Mouse (Mus musculus): ENCODE data around the gene Phlda1. TPM values are rescaled to one million over a fixed set of nuclear protein-coding genes. Genes with fewer than 3 reads are reported as not detected.

The Phlda1 gene
- polyA plus RNA-seq, 1 experiment: 12.6 TPM

GRCm38 (mm10) chr10:111465409-111465808 is 40.7 kb upstream of the Phlda1 start:
- no peaks in the 10 kb centered on the region for H3K27me3 ChIP-seq (ENCODE audit: control insufficient read depth, insufficient read depth, low read length, poor library complexity, severe bottlenecking)
- TF ChIP-seq POLR2A (IDR thresholded peaks at IDR 0.05; ENCODE audit: insufficient read depth, low read length): no peak
- TF ChIP-seq EP300 (IDR thresholded peaks at IDR 0.05; ENCODE audit: insufficient read depth, low read depth, low read length): no peak
- TF ChIP-seq CTCF (IDR thresholded peaks at IDR 0.05; ENCODE audit: low read depth, low read length): no peak
- H3K27ac ChIP-seq (ENCODE audit: insufficient read depth, low read length): no peak overlapping the region
- H3K4me1 ChIP-seq (ENCODE audit: control insufficient read depth, insufficient read depth, low read length): no peaks in the 10 kb centered on the region
- no peaks in the 10 kb centered on the region for H3K9me3 ChIP-seq (replicated peaks; ENCODE audit: control insufficient read depth, insufficient read depth, low read length, poor library complexity, severe bottlenecking)
- no peak overlapping the region for H3K9ac ChIP-seq (ENCODE audit: low read depth, poor library complexity, severe bottlenecking)
- no peak overlapping the region for H3K4me3 ChIP-seq (ENCODE audit: low read depth, low read length)
- H3K36me3 ChIP-seq (ENCODE audit: control insufficient read depth, insufficient read depth, low read length, poor library complexity, severe bottlenecking): no peaks in the 10 kb centered on the region

GRCm38 (mm10) chr10:111471166-111471565 is 34.9 kb upstream of the Phlda1 start:
- Histone ChIP-seq H3K36me3 (ENCODE audit: control insufficient read depth, insufficient read depth, low read length, poor library complexity, severe bottlenecking) (peaks cover 3% of the 10 kb centered on the region; the same call in 1 of the 2 replicates), H3K4me1 (ENCODE audit: control insufficient read depth, insufficient read depth, low read length) (no peaks in the 10 kb centered on the region), H3K27ac (ENCODE audit: insufficient read depth, low read length) (no peak overlapping the region), H3K9me3 (replicated peaks; ENCODE audit: control insufficient read depth, insufficient read depth, low read length, poor library complexity, severe bottlenecking) (no peaks in the 10 kb centered on the region), H3K27me3 (ENCODE audit: control insufficient read depth, insufficient read depth, low read length, poor library complexity, severe bottlenecking) (no peaks in the 10 kb centered on the region), H3K9ac (ENCODE audit: low read depth, poor library complexity, severe bottlenecking) (no peak overlapping the region), H3K4me3 (ENCODE audit: low read depth, low read length) (no peak overlapping the region)
- TF ChIP-seq POLR2A (IDR thresholded peaks at IDR 0.05; ENCODE audit: insufficient read depth, low read length): no peak

GRCm38 (mm10) chr10:111472686-111473510 is 33.2 kb upstream of the Phlda1 start, which contains the start of gene Nap1l1:
Gene Nap1l1 (plus strand): TSS chr10:111473223.
- Histone ChIP-seq H3K4me1 (ENCODE audit: control insufficient read depth, insufficient read depth, low read length) (peaks cover 2% of the 10 kb centered on the region), H3K27me3 (ENCODE audit: control insufficient read depth, insufficient read depth, low read length, poor library complexity, severe bottlenecking) (no peaks in the 10 kb centered on the region), H3K9ac (ENCODE audit: low read depth, poor library complexity, severe bottlenecking) (peak within 1 kb of the TSS; percentile 98), H3K27ac (ENCODE audit: insufficient read depth, low read length) (peak within 1 kb of the TSS; percentile 45), H3K36me3 (ENCODE audit: control insufficient read depth, insufficient read depth, low read length, poor library complexity, severe bottlenecking) (peaks cover 9% of the 10 kb centered on the region), H3K4me3 (ENCODE audit: low read depth, low read length) (peak within 1 kb of the TSS; percentile 90), H3K9me3 (replicated peaks; ENCODE audit: control insufficient read depth, insufficient read depth, low read length, poor library complexity, severe bottlenecking) (no peaks in the 10 kb centered on the region)
- TF ChIP-seq POLR2A (IDR thresholded peaks at IDR 0.05; ENCODE audit: insufficient read depth, low read length) (no peak), CTCF (IDR thresholded peaks at IDR 0.05; ENCODE audit: low read depth, low read length) (no peak), EP300 (IDR thresholded peaks at IDR 0.05; ENCODE audit: insufficient read depth, low read depth, low read length) (no peak)

- peak overlapping the region; percentile 98 for H3K9ac ChIP-seq (ENCODE audit: low read depth, poor library complexity, severe bottlenecking)
- peaks cover 2% of the 10 kb centered on the region for H3K4me1 ChIP-seq (ENCODE audit: control insufficient read depth, insufficient read depth, low read length)
- H3K4me3 ChIP-seq (ENCODE audit: low read depth, low read length): peak overlapping the region; percentile 90
- no peak for TF ChIP-seq CTCF (IDR thresholded peaks at IDR 0.05; ENCODE audit: low read depth, low read length)
- no peak for TF ChIP-seq EP300 (IDR thresholded peaks at IDR 0.05; ENCODE audit: insufficient read depth, low read depth, low read length)
- no peak for TF ChIP-seq POLR2A (IDR thresholded peaks at IDR 0.05; ENCODE audit: insufficient read depth, low read length)
- peaks cover 9% of the 10 kb centered on the region for H3K36me3 ChIP-seq (ENCODE audit: control insufficient read depth, insufficient read depth, low read length, poor library complexity, severe bottlenecking)
- peak overlapping the region; percentile 45 for H3K27ac ChIP-seq (ENCODE audit: insufficient read depth, low read length)
- no peaks in the 10 kb centered on the region for H3K27me3 ChIP-seq (ENCODE audit: control insufficient read depth, insufficient read depth, low read length, poor library complexity, severe bottlenecking)
- no peaks in the 10 kb centered on the region for H3K9me3 ChIP-seq (replicated peaks; ENCODE audit: control insufficient read depth, insufficient read depth, low read length, poor library complexity, severe bottlenecking)
Observed at GRCm38 (mm10) chr10:111473511-111474371, 32.3 kb upstream of the Phlda1 start.

- Histone ChIP-seq H3K36me3 (ENCODE audit: control insufficient read depth, insufficient read depth, low read length, poor library complexity, severe bottlenecking) (peaks cover 16% of the 10 kb centered on the region), H3K4me1 (ENCODE audit: control insufficient read depth, insufficient read depth, low read length) (peaks cover 8% of the 10 kb centered on the region), H3K9me3 (replicated peaks; ENCODE audit: control insufficient read depth, insufficient read depth, low read length, poor library complexity, severe bottlenecking) (no peaks in the 10 kb centered on the region), H3K4me3 (ENCODE audit: low read depth, low read length) (peak overlapping the region; percentile 50; the same call in 1 of the 2 replicates), H3K9ac (ENCODE audit: low read depth, poor library complexity, severe bottlenecking) (peak overlapping the region; percentile 56; the same call in 1 of the 2 replicates), H3K27ac (ENCODE audit: insufficient read depth, low read length) (no peak overlapping the region; the same call in 1 of the 2 replicates), H3K27me3 (ENCODE audit: control insufficient read depth, insufficient read depth, low read length, poor library complexity, severe bottlenecking) (no peaks in the 10 kb centered on the region)
- TF ChIP-seq CTCF (IDR thresholded peaks at IDR 0.05; ENCODE audit: low read depth, low read length) (no peak), EP300 (IDR thresholded peaks at IDR 0.05; ENCODE audit: insufficient read depth, low read depth, low read length) (no peak), POLR2A (IDR thresholded peaks at IDR 0.05; ENCODE audit: insufficient read depth, low read length) (no peak)
Observed at GRCm38 (mm10) chr10:111476301-111476700, 29.8 kb upstream of the Phlda1 start.
